21 mouse cellular contexts compared by ENCODE assay signal in genomic region chr4:10242117-10242516, GRCm38 (mm10).
A peak's percentile ranks its signal among the peaks of the same experiment; 100 is the strongest.
DNase-seq lines count a peak whose midpoint lies in the region; ATAC-seq and TF ChIP-seq lines count a peak whose summit lies in the region.
"Had no signal": no experiment of that assay in that cellular context is flagged by ENCODE, and none has a peak within 500 bp of the region (broad histone marks: within the 10 kb centered on the region; RNA-seq: fewer than 3 reads in every experiment).

No protein-coding gene starts in this region.

- WGBS in limb, embryonic 14.5 days: 53% methylated on average over 4 of the region's 4 CpGs

- H3K27ac ChIP-seq in embryonic fibroblast, embryonic 13.5 days (ENCODE audit: insufficient read depth, low read length): peak overlapping the region; percentile 99
- H3K27ac ChIP-seq in limb, embryonic 14.5 days (replicated peaks; ENCODE audit: low read depth, low read length): no peak overlapping the region
- H3K27ac ChIP-seq: forebrain, embryonic 13.5 days; heart, embryonic 13.5 days; hindbrain, embryonic 10.5 days; hindbrain, embryonic 14.5 days; intestine, embryonic 15.5 days had no signal

- no peaks in the 10 kb centered on the region for H3K36me3 ChIP-seq in limb, embryonic 14.5 days (ENCODE audit: control insufficient read depth, insufficient read depth, low read length)
- H3K36me3 ChIP-seq: heart, embryonic 13.5 days; hindbrain, embryonic 10.5 days; intestine, embryonic 15.5 days had no signal

- no peak for DNase-seq in frontal cortex, adult 2 months (ENCODE audit: extremely low spot score in 1 of 2, low spot score in 1 of 2)
- peak; percentile 11 for DNase-seq in heart, postnatal 4 days
- no peak for DNase-seq in heart, adult 11 months
- DNase-seq in limb, embryonic 14.5 days (ENCODE audit: low spot score): peak; percentile 30
- no peak for DNase-seq in urinary bladder, postnatal 14 days (ENCODE audit: low spot score)
- DNase-seq: adrenal gland, postnatal 14 days; cerebellum, adult 11-12 months; cerebellum, adult 9-10 months; cerebellum, postnatal 25 days; gastrocnemius, postnatal 14 days; kidney, adult 18-20 months had no signal

- 0 out of 2 replicates have a peak overlapping the region, but pooled peaks have one; percentile 5 for H3K4me2 ChIP-seq in limb, embryonic 14.5 days (replicated peaks; ENCODE audit: low read depth, low read length, severe bottlenecking)
- H3K4me2 ChIP-seq: forebrain, embryonic 13.5 days; heart, embryonic 13.5 days; hindbrain, embryonic 14.5 days; intestine, embryonic 15.5 days had no signal

- no peaks in the 10 kb centered on the region for H3K27me3 ChIP-seq in limb, embryonic 14.5 days (ENCODE audit: control insufficient read depth, insufficient read depth, low read length)
- H3K27me3 ChIP-seq: CH12.LX; forebrain, embryonic 13.5 days; heart, embryonic 13.5 days; intestine, embryonic 15.5 days; Patski had no signal

- H3K4me3 ChIP-seq in embryonic fibroblast, embryonic 13.5 days (ENCODE audit: insufficient read depth, low read length): no peak overlapping the region
- H3K4me3 ChIP-seq in limb, embryonic 14.5 days (replicated peaks; ENCODE audit: low read length): no peak overlapping the region
- H3K4me3 ChIP-seq: forebrain, embryonic 13.5 days; heart, embryonic 13.5 days; hindbrain, embryonic 10.5 days; intestine, embryonic 15.5 days had no signal

- peaks cover 15% of the 10 kb centered on the region for H3K4me1 ChIP-seq in embryonic fibroblast, embryonic 13.5 days (ENCODE audit: control insufficient read depth, insufficient read depth, low read length)
- H3K4me1 ChIP-seq in limb, embryonic 14.5 days (ENCODE audit: control insufficient read depth, insufficient read depth, low read length): no peaks in the 10 kb centered on the region
- H3K4me1 ChIP-seq: forebrain, embryonic 13.5 days; heart, embryonic 13.5 days; hindbrain, embryonic 10.5 days; intestine, embryonic 15.5 days had no signal

- no peaks in the 10 kb centered on the region for H3K9me3 ChIP-seq in limb, embryonic 14.5 days (ENCODE audit: control insufficient read depth, low read length)
- H3K9me3 ChIP-seq: forebrain, embryonic 13.5 days; heart, embryonic 13.5 days; hindbrain, embryonic 10.5 days; intestine, embryonic 15.5 days had no signal

- no peak for TF ChIP-seq POLR2A in embryonic fibroblast, embryonic 13.5 days (IDR thresholded peaks at IDR 0.05; ENCODE audit: low read depth, low read length)
- no peak for TF ChIP-seq POLR2A in limb, embryonic 14.5 days (IDR thresholded peaks at IDR 0.05; ENCODE audit: borderline replicate concordance, extremely low read depth, insufficient read depth, insufficient read length)

- H3K9ac ChIP-seq in limb, embryonic 14.5 days (ENCODE audit: low read depth, low read length, severe bottlenecking): no peak overlapping the region
- H3K9ac ChIP-seq: forebrain, embryonic 13.5 days; heart, embryonic 13.5 days; hindbrain, embryonic 14.5 days; intestine, embryonic 15.5 days had no signal

- no peak for TF ChIP-seq CTCF in embryonic fibroblast, embryonic 13.5 days (IDR thresholded peaks at IDR 0.05; ENCODE audit: borderline replicate concordance, insufficient read depth, low read length)

- peak; percentile 68 for ATAC-seq in frontal cortex, adult (ENCODE audit: low TSS enrichment)
- peak; percentile 44; the same call in 1 of the 2 replicates for ATAC-seq in limb, embryonic 14.5 days (ENCODE audit: low FRiP score, low read depth)
- ATAC-seq: activated CD4-positive, CD25-positive, alpha-beta regulatory T cell, adult 4 months; forebrain, embryonic 13.5 days; intestine, embryonic 15.5 days; Patski had no signal

Comparison
In these comparisons a context has a peak if more than half of its experiments do, and no peak if none do; other contexts are left out.
1. DNase-seq: peak in heart, postnatal 4 days (single experiment) and limb, embryonic 14.5 days (single experiment); none in frontal cortex, adult 2 months (0 of 2), heart, adult 11 months (single experiment) and urinary bladder, postnatal 14 days (single experiment).